Mouse (Mus musculus) gastrocnemius, postnatal 14 days (tissue): ENCODE data around the gene Ifnar1. TPM values are rescaled to one million over a fixed set of nuclear protein-coding genes. Genes with fewer than 3 reads are reported as not detected.
"Not testable (repeated sequence)": the region's sequence is repeated elsewhere in the genome, so short reads cannot be mapped to it uniquely, and the experiment has no call there.

Experiments
- DNase-seq: peaks from one replicate; pipeline ENCODE4 v3.0.0; 2021; ENCODE audit warnings: mixed read lengths
- intact Hi-C: fragments of 180-260 bp; cut with DNase I; formaldehyde crosslinking; loops from one replicate; pipeline ENCODE4 v1.15.1; 2025; ENCODE audit warnings: low total_unique reads
- total RNA-seq, 2 experiments: library from RNA; stranded (reverse); gene quantifications; 2 replicates each; pipeline ENCODE4 v1.2.3; 2021

Gene Ifnar1
- total RNA-seq, 2 experiments from 2014 or later = 26.1 to 28.7 TPM

DNA sequence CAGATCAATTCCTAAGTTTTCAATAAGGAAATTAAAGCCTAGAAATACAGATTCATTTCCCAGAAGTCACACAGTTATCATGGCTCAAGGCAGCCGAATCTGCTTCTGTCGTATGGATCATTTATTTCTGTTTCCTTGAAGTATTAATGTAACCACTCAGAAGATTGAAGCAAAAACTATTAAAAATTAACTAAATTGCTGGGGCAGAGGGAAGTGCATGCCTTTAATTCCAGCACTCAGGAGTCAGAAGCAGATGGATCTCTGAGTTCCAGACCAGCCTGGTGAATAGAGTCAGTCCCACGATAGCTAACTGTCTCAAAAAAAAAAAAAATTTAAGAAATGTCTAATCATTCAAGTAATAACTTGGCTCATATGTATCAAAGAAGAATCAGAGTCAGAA is 6.4 kb downstream of the Ifnar1 start:
- intact Hi-C loops = no loop called here
- no peak for DNase-seq

DNA sequence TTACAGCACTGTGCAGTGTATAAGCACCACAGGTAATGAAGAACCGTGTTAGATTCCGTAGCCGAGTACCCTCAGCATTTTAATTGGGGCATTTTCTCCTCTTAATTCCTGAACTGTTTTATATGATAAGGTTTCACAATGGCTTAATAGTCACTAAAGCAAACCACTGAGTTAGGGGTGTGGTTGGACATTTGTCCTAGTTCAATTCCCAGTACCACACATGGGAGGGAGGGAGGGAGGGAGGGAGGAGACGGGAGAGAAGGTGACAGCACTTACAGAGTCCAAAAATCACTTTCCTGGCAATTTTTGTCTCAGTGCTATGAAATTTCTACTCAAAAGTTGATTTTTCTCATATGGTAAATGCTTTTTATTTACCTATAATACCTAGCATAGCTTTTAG is 10.5 kb downstream of the Ifnar1 start:
- no peak for DNase-seq
- intact Hi-C loops = no loop called here

DNA sequence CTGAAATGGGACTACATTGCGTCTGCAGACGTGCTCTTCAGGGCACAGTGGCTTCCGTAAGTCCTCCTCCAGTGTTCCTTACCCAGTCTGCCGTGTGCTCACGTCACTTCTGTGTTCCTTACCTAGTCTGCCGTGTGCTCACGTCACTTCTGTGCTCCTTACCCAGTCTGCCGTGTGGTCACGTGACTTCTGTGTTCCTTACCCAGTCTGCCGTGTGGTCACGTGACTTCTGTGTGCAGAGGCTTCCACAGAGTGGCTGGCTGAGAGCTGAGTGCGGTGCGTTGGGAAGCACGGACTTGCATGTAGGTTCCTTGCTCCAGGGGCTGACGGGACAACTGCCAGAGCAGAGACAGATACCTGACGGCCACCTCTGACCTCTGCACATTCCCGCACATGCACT is 11.2 kb downstream of the Ifnar1 start:
- intact Hi-C loops = no loop called here
- peak; percentile 21 for DNase-seq

DNA sequence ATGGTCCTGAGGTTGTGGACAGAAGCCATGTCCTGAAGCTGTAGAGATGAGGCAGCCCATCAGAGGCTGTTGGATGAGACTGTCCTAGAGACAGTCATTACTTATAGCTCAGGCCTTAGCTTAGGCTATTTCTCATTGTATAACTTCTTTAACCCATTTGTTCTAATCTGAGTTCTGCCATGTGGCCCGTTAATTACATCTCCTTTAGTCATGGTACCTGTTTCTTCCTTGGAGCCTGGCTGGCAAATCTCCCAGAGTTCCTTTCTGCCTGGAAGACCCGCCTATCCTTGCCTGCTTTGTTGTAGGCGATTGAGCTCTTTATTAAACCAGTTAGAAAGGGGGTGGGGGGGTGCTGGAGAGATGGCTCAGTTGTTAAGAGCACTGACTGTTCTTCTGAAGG is 11.7 kb downstream of the Ifnar1 start:
- DNase-seq = no peak
- intact Hi-C loops = no loop called here

DNA sequence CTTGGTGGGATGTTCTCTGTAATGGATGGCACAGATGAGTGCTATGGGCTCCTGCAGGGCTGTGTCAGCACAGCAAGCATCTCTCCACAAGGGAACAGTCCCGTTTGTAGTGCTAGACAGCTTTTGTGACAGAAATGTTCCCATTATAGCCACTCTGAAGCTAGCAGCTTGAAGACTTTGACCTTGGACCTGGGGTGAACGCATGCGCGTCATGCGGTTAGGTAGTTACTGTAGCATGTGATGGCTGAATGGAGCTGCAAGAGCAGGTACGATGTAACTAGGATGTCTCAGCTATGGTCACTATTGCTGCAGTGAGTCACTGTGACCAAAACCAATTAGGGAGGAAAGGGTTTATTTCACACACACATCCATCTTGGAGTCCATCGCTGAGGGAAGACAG is 13.0 kb downstream of the Ifnar1 start:
- DNase-seq = no peak
- intact Hi-C loops = no loop called here

DNA sequence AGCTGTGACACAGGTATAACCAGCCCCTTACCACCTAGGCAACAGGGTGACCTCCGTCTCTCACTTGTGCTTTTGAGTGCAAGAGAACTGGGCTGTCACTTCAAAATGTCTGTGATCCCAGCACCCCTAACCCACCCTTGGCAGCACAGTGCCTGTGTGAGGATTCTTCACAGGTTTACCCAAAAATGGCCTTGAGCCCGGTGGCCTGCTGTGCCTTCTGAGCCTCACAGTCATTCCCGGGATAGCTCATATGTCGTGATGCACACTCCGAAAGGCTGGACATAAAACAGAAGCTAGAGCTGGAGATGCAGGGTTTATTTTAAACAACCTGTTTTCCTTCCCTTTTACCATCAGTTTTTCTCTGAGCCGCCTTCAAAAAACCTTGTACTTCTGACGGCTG is 19.7 kb downstream of the Ifnar1 start:
- intact Hi-C loops = loop anchor here (10.0 kb wide), 1 partner anchor 150 kb away; no protein-coding TSS in a partner anchor
- no peak for DNase-seq

DNA sequence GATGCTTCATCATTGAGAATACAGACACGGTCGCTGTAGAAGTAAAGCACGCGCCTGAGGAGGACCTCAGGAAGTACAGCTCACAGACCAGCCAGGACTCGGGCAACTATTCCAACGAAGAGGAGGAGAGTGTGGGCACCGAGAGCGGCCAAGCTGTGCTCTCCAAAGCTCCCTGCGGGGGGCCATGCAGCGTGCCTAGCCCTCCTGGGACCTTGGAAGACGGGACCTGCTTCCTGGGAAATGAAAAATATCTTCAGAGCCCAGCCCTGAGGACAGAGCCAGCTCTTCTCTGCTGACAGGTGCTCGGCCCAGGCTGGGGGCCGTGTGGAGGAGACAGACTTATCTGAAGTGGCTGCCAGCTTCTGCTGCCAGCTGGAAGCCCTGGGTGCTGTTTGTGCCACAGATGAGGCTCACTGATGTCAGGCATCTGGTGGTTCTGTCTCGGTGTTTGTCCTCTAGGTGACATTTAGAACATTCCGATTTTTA is 20.1 kb downstream of the Ifnar1 start:
- intact Hi-C loops = loop anchor here (10.0 kb wide), 1 partner anchor 150 kb away; no protein-coding TSS in a partner anchor
- DNase-seq = peak; percentile 75

DNA sequence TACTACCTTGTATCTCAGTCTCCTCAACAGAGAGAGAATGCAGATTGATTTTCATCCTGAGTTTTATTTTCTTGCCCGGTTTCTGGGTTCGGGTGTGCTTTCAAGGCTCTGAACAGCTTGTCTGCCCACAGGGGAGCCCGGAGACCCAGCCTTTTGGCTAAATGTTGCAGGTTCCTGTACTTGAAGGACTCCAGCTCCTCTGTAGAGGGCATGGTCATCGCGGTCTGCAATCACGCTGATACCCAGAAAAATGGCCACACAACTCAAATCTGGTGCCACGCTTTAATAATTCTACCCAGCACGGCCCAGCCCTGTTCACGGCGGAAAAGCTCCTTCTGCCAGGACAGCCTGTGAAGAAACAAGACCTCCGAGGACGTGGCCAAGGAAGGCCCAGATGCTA is 21.4 kb downstream of the Ifnar1 start:
- intact Hi-C loops = loop anchor here (10.0 kb wide), 1 partner anchor 152 kb away; no protein-coding TSS in a partner anchor
- no peak for DNase-seq

DNA sequence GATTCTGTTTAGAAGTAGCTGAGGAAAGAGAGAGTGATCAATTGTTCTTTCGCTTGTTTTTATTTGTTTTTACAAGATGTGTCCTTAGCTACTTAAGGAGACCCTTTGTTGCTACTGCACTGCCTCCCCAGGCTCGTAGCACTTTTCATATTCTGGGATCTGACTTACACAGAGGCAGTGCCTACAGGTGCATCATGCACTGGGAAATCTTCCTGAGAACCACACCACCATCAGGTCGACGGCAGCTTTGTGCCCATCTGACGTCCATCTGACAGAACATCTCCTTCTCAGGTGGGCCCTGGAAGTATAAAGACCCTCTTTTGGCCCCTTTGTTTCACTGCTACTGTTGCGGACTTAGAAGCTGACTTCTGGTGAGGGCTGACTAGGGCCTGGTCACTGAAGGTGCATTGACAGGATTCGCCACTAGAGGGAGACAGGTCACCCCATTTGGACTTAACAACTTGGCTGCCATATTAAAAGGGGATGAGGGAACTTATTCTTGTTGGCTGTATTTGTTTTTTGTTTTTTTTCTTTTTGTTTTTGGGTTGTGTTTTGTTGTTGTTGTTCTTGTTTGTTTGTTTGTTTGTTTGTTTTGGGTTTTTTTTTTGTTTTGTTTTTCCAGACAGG is 27.2 kb downstream of the Ifnar1 start:
- intact Hi-C loops = loop anchor here (5.0 kb wide), 1 partner anchor 50 kb away; no protein-coding TSS in a partner anchor
- DNase-seq = peak; percentile 69

DNA sequence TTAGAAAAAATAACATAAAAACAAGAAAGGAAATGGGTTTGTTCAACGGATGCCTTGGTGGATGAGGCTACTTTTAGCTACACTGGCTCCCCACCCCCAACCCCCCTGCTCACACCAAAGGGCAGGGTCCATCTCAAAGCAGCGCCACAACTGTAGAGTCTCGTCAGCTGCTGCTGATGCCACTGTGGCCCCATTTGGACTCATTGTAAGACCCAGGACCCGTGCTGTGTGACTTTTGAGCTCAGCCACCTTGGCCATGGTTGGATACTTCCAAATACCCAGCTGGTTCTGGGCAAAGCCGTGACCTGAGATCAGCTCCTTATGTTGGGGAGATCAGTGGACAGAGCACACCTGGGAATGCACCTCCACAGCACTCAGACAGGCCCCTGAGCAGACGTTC is 28.1 kb downstream of the Ifnar1 start:
- no peak for DNase-seq
- intact Hi-C loops = loop anchor here (5.0 kb wide), 1 partner anchor 49 kb away; no protein-coding TSS in a partner anchor

DNA sequence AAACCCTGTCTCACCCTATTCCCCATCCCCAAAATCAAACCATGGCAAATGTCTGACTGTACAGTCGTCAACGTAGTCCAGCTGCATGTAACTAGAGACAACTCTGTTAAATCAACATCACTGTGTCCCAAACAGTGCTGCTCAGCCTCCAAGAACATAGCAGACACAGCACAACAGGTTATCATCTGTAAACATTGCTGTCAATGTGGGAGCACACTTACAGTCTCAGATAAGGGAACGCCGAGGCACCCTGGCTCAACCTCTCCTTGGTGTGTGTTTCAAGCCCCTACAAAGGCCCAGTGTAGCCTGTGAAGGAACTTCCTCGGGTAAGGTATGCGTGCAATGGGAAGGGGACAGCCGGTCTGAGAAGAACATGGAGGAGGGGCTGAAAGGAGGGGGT is 32.0 kb downstream of the Ifnar1 start:
- DNase-seq = no peak
- intact Hi-C loops = no loop called here

DNA sequence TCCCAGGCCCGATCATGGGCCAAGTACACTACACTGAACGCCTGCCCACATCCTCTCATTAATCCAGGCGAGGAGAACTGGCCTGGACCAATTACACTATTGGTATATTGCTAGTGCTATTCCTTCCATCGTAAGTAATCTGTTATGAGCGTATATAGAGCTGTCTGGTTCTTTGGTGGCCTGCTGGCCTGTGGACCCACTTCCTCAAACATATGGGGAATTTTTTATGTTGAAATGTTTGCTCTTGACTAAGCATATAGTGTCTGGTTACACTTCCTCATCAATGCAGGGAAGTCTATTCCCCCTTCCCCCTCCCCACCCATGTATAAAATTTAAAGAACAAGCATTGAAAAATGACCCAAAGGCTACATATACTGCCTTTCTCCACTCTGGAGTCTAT is 37.0 kb downstream of the Ifnar1 start:
- intact Hi-C loops = no loop called here
- no peak for DNase-seq

DNA sequence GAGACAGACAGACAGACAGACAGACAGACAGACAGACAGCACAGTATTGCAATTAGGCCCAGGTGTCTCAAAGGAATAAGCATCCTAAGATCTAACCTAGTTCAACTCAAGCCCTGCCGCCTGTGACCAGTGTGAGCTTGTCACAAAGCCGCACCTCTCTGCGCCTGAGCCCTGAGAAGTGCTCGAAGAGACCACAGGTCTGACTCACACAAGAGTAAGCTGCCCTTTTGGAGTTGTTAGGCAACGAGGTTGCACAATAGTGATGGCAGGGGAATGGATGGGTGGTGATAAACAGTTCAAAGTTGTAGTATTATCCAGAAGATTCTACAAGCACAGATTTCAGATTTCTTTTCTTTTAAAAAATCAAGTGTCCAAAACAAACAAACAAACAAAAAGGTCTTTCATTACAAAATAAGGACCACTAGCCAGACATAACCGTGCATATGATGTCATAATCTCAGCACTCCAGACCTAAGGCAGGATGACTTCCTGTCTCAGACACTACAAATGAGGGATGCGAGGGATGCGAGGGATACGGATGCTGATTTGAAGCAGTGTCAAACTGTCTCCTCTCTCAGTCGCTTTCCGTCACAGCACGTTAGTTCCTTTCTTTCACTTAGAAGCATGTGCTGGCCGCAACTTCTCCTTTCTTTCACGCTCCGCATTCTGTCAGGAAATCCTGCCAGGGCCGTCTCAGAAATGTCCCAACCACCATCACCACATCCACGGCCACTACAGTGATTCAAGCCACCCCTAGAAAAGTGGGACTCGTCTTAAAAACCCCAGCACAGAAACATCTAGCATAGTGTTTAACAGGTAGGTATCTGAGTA is 37.7 kb downstream of the Ifnar1 start:
- intact Hi-C loops = no loop called here
- no peak for DNase-seq

DNA sequence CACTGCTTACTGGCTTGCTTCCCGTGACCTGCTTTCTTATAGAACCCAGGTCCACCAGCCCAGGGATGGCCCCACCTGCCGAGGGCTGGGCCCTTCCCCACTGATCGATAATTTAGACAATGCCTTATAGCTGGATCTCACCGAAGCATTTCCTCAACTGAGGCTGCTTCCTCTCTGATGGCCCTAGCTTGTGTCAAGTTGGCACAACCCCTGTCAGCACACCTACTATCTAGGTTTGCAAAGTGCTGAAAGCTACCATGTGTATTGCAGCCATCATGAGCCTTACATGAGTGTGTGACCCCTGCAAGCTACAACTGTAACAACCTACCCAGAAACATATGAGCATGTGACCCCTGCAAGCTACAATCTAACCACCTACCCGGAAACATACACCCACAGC is 39.2 kb downstream of the Ifnar1 start:
- intact Hi-C loops = no loop called here
- DNase-seq = no peak

DNA sequence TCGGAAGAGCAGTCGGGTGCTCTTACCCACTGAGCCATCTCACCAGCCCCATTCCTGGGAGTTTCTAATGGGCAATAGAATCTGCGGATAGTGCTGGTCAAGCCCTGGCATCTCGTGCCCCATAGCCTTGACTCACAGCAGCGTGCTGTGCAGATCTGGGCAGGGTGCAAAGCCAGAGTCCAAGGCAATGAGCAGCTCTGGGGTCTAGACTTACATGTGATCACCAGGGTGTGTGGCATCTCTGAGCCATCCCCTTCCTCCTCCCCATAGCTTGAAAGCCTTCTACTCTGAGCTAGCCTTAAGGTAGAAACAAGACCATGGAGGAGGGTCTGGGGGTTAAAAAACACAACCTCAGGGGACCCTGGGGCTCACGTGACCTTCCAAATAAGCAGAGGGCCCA is 41.2 kb downstream of the Ifnar1 start:
- intact Hi-C loops = no loop called here
- no peak for DNase-seq

DNA sequence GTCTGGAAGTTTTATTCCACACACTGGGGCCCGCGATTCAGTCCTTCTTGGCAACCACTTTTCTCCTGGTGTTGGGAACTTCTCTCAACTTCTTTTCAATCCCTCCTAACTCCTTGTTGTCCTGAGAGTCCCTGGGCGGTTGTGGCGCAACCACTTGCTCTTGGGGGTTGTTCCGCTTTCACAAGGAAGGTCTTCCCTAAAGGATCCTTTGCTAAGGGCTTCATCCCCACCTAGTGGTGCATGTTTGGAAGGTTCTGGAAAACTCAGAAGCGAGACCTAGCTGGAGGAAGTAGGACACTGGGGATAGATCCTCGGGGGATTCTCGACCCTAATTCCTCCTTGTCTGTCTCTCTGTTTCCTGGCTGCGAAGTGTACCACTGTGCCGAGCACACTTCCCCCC is 42.0 kb downstream of the Ifnar1 start:
- DNase-seq = peak; percentile 50
- intact Hi-C loops = no loop called here

DNA sequence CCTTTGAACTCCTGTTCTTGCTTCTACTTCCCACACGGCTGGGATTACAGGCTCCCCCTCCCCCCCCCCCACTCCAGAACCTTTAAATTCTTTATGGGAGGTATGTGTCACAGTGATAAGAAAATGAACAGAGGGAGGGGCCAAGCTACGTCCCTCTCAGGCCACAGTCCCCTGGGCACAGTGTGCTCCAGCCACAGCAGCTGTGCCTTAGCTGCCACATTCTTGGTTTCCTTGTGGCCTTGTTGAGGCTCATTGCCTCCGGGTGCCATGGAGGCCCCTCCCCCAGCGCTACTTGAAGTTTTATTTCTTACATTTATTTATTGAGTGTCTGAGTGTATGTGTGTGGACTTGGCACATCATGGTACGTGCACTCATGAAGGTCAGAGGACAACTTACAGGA is 42.5 kb downstream of the Ifnar1 start:
- no peak for DNase-seq

DNA sequence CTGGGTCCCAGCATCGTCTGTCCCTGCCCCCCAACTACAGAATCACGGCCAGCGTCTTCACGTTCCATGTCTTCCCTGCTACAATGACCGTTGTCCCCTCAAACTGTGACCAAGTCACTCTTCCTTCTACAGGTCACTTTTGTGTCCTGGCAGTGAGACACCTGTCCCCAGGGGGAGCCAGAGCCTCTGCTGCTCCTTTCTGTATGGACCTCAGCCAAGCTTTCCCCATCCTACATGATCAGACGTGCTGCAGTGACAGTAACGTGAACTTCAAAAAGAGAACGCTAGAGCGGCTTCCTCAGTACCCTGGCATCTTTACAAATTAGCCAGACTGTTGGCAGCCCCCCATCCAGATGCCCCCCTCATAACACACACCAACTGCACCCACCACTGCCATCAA is 43.5 kb downstream of the Ifnar1 start:
- intact Hi-C loops = no loop called here
- no peak for DNase-seq

More for the DNA sequence above, 42.5 kb downstream of the Ifnar1 start:
- intact Hi-C loops = no loop called here

DNA sequence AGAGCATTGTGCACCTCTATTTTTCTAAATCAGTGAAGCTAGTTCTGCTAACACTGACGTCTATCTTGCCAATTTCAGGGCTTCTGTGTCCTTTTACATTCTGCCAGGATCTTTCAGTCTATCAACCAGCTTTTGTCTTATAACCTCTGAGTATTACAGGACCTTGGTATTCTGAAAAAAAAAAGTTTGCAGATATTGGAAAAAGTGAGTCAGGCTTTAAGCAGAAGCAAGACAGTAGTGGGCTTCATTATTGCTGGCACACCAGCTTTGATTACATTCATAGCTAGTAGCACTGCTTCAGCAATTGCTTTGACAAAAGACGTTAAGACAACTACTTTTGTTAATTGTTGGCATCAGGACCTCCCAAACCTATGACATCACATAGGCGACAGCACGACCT is 45.8 kb downstream of the Ifnar1 start:
- intact Hi-C loops, DNase-seq: not testable (repeated sequence)

DNA sequence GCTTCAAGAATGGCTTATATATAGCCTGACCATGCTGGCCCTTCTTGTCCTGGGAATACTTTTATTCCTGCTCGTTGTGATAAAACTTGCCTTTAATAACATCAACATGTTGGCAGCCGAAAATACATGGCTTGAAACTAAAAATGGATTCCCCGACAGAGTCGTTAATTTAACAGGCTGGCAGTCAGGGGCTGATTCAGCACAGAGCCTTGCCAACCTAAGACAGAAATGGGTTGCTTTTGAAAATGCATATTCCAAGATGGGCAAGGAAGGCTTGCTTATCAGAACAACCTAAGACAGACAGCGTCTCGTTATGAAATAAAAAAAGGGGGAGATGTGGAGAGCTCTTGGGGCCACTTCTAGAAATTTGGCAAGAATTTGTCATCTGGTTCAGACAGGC is 46.8 kb downstream of the Ifnar1 start:
- no peak for DNase-seq
- intact Hi-C loops = no loop called here

DNA sequence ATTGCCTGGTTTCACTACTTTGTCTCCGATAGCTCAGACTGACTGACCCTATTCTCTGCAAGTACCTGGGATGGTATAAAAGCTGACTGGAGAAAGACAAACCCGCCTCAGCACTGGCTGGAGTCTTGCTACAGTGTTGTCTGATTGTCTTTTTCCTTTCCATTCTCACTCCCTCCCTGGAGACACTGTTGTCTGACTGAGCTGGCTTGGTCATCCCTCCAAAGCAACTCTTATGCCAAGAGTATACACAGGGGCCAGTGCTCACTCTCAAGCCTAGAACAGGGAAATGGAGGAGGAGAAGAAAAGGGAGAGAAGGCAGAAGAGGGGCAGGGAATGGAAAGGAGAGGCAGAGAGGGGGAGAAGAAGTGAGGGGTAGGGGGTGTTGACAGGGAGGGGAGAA is 47.4 kb downstream of the Ifnar1 start:
- intact Hi-C loops = no loop called here
- no peak for DNase-seq
